Mouse (Mus musculus) T-cell, adult 66 days (primary cell): ENCODE results near the gene Daam1. TPM values are rescaled to one million over a fixed set of nuclear protein-coding genes. Genes with fewer than 3 reads are reported as not detected.

Source experiments
- total RNA-seq, 2 experiments: library from RNA; stranded (reverse); gene quantifications; 3 replicates in 1 of 2; 4 replicates in 1 of 2; pipeline ENCODE4 v1.2.4; 2023

Gene Daam1
- 10 to 100 TPM; 11.1 to 11.7 TPM for total RNA-seq

GRCm38 (mm10) chr12:71830607-71831257 is at the start of gene Daam1:
Gene Daam1 (plus strand): TSS chr12:71831078.

Other genes starting within 250 kb of the Daam1 start
- gene Gpr135, start 240.0 kb downstream of the Daam1 start, total RNA-seq = not detected